Mouse (Mus musculus) ES-E14 (cell line): ENCODE results near the gene Ablim1. TPM values are rescaled to one million over a fixed set of nuclear protein-coding genes. Genes with fewer than 3 reads are reported as not detected.
A peak's percentile ranks its signal among the peaks of the same experiment; 100 is the strongest.

Source experiments
- DNase-seq: peaks from one replicate; pipeline ENCODE4 v3.0.0-alpha.2; 2013; ENCODE audit warnings: low read depth, low spot score
- H3K27ac ChIP-seq: 2 replicates; pipeline ENCODE4 v1.5.1; 2012; ENCODE audit warnings: low read depth, mild to moderate bottlenecking, low read length, moderate library complexity, mixed read lengths; ENCODE audit not compliant: poor library complexity, insufficient read depth, severe bottlenecking
- H3K36me3 ChIP-seq: 2 replicates; pipeline ENCODE4 v1.6.1; 2012; ENCODE audit warnings: mild to moderate bottlenecking, low read length, moderate library complexity, mixed read lengths; ENCODE audit not compliant: control insufficient read depth, poor library complexity, insufficient read depth, severe bottlenecking
- H3K4me1 ChIP-seq, 2 experiments: fragments of 150-350 bp in 1 of 2; sonication (generic) in 1 of 2; 2 replicates each; pipeline ENCODE4 v1.6.1; 2012; ENCODE audit warnings: low read length in 2 of 2, mild to moderate bottlenecking in 1 of 2, mixed read lengths in 1 of 2; ENCODE audit not compliant: control insufficient read depth in 2 of 2, insufficient read depth in 2 of 2, poor library complexity in 1 of 2
- H3K4me3 ChIP-seq, 2 experiments: fragments of 150-350 bp in 1 of 2; sonication (generic) in 1 of 2; 2 replicates each; pipeline ENCODE4 v1.5.1; 2012; ENCODE audit warnings: low read length in 2 of 2, low read depth in 1 of 2, mild to moderate bottlenecking in 1 of 2, mixed read lengths in 1 of 2; ENCODE audit not compliant: insufficient read depth in 1 of 2, poor library complexity in 1 of 2, severe bottlenecking in 1 of 2
- H3K9ac ChIP-seq: 2 replicates; pipeline ENCODE4 v1.6.1; 2012; ENCODE audit warnings: low read depth, mild to moderate bottlenecking, low read length, mixed read lengths; ENCODE audit not compliant: poor library complexity, insufficient read depth, severe bottlenecking
- H3K9me3 ChIP-seq: fragments of 150-350 bp; sonication (generic); 2 replicates; pipeline ENCODE4 v1.6.1; 2012; ENCODE audit warnings: low read depth, mild to moderate bottlenecking, low read length; ENCODE audit not compliant: control insufficient read depth, insufficient read depth
- CHD2 ChIP-seq: IDR thresholded peaks from 2 replicates; pipeline ENCODE4 v1.6.1; 2014; ENCODE audit warnings: mild to moderate bottlenecking, low read depth, low read length, inconsistent platforms
- HCFC1 ChIP-seq: IDR thresholded peaks from 2 replicates; pipeline ENCODE4 v1.6.1; 2012; ENCODE audit warnings: low read length, inconsistent platforms, borderline replicate concordance; ENCODE audit not compliant: insufficient read depth
- MAFK ChIP-seq: IDR thresholded peaks from 2 replicates; pipeline ENCODE4 v1.6.1; 2014; ENCODE audit warnings: mild to moderate bottlenecking, low read depth, low read length, inconsistent platforms; ENCODE audit not compliant: insufficient read depth
- ZC3H11A ChIP-seq: IDR thresholded peaks from 2 replicates; pipeline ENCODE4 v1.6.1; 2012; ENCODE audit warnings: low read depth, mild to moderate bottlenecking, inconsistent platforms, low read length, borderline replicate concordance
- ZNF384 ChIP-seq: IDR thresholded peaks from 2 replicates; pipeline ENCODE4 v1.6.1; 2012; ENCODE audit warnings: low read depth, low read length, inconsistent platforms
- in situ Hi-C, 2 experiments: fragments of 600-800 bp; cut with MboI; formaldehyde crosslinking; loops; one replicate each; pipeline ENCODE4 v1.15.1; 2025; ENCODE audit warnings: low sequenced_read_pairs in 2 of 2, inconsistent platforms in 1 of 2; ENCODE audit not compliant: unreplicated experiment in 2 of 2
- total RNA-seq: library from RNA; depleted of rRNA; stranded (reverse); fragments of 300-350 nt; gene quantifications from 2 replicates; pipeline ENCODE4 v1.2.3, GENCODE M21; 2012

Gene Ablim1
- total RNA-seq, 1 experiment, result 5.4 TPM

- in situ Hi-C loops, result no loop called here
- H3K9me3 ChIP-seq, result no peaks in the 10 kb centered on the region
- no peak for DNase-seq
- no peak for TF ChIP-seq CHD2
- no peak overlapping the region for H3K27ac ChIP-seq
- no peak overlapping the region for H3K4me3 ChIP-seq
- H3K9ac ChIP-seq, result no peak overlapping the region
- peaks cover 0 to 3% of the 10 kb centered on the region in 2 experiments; a peak in 1 of 4 replicates for H3K4me1 ChIP-seq
- H3K36me3 ChIP-seq, result no peaks in the 10 kb centered on the region
Measured at GRCm38 (mm10) chr19:57175077-57175476, 139.6 kb downstream of the Ablim1 start.

GRCm38 (mm10) chr19:57174541-57174940 is 140.2 kb downstream of the Ablim1 start:
- Histone ChIP-seq H3K9me3 (no peaks in the 10 kb centered on the region), H3K36me3 (no peaks in the 10 kb centered on the region), H3K4me3 (no peak overlapping the region), H3K4me1 (peaks cover 0 to 2% of the 10 kb centered on the region in 2 experiments; a peak in 1 of 4 replicates), H3K27ac (no peak overlapping the region), H3K9ac (no peak overlapping the region)
- in situ Hi-C loops, result loop anchor here (25.0 kb wide), 1 partner anchor 463 kb away; no protein-coding TSS in a partner anchor
- TF ChIP-seq MAFK (no peak), ZC3H11A (no peak), CHD2 (no peak), HCFC1 (no peak), ZNF384 (no peak)
- DNase-seq, result no peak

- in situ Hi-C loops, result loop anchor here (25.0 kb wide), 1 partner anchor 463 kb away; no protein-coding TSS in a partner anchor
- H3K4me1 ChIP-seq, result peaks cover 0 to 2% of the 10 kb centered on the region in 2 experiments; a peak in 1 of 4 replicates
- no peak for DNase-seq
- H3K27ac ChIP-seq, result no peak overlapping the region
- H3K9ac ChIP-seq, result no peak overlapping the region
- no peak overlapping the region for H3K4me3 ChIP-seq
- H3K9me3 ChIP-seq, result no peaks in the 10 kb centered on the region
- no peak for TF ChIP-seq ZNF384
- TF ChIP-seq HCFC1, result no peak
- TF ChIP-seq MAFK, result peak; percentile 98
- no peak for TF ChIP-seq CHD2
- no peak for TF ChIP-seq ZC3H11A
- no peaks in the 10 kb centered on the region for H3K36me3 ChIP-seq
Measured at GRCm38 (mm10) chr19:57174045-57174444, 140.7 kb downstream of the Ablim1 start.

DNA sequence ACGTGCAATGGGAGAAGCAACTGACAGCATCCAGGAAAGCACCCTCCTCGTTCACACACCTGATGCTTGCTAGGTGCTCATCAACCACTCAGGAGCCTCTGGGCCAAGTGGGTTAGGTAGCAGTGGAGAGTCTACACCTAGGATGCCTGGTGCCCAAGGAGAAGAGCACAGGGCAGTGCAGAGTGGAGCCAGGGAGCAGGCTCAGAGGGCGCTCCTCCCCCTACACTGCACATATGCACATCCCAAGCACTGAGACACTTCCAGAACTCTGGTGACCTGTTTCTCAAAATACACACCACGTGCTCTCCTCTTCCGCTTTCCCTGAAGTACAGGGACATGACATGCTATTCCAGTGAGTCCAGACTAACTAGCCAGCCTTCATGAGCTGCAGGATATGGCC is 142.4 kb downstream of the Ablim1 start:
- no peaks in the 10 kb centered on the region for H3K9me3 ChIP-seq
- H3K36me3 ChIP-seq, result no peaks in the 10 kb centered on the region
- TF ChIP-seq ZNF384 (no peak), HCFC1 (no peak), CHD2 (no peak), ZC3H11A (no peak), MAFK (no peak)
- H3K4me1 ChIP-seq, result peaks cover 0 to 2% of the 10 kb centered on the region in 2 experiments; a peak in 1 of 4 replicates
- H3K27ac ChIP-seq, result no peak overlapping the region
- H3K9ac ChIP-seq, result no peak overlapping the region
- in situ Hi-C loops, result loop anchor here (25.0 kb wide), 1 partner anchor 465 kb away; no protein-coding TSS in a partner anchor
- no peak for DNase-seq
- H3K4me3 ChIP-seq, result no peak overlapping the region

GRCm38 (mm10) chr19:57170880-57171279 is 143.8 kb downstream of the Ablim1 start:
- Histone ChIP-seq H3K4me1 (peaks cover 0 to 2% of the 10 kb centered on the region in 2 experiments; a peak in 1 of 4 replicates), H3K27ac (no peak overlapping the region), H3K36me3 (no peaks in the 10 kb centered on the region), H3K9ac (no peak overlapping the region), H3K4me3 (no peak overlapping the region), H3K9me3 (no peaks in the 10 kb centered on the region)
- DNase-seq, result no peak
- no peak for TF ChIP-seq ZC3H11A
- TF ChIP-seq HCFC1, result no peak
- TF ChIP-seq MAFK, result no peak
- TF ChIP-seq ZNF384, result no peak
- TF ChIP-seq CHD2, result no peak
- in situ Hi-C loops, result loop anchor here (25.0 kb wide), 1 partner anchor 466 kb away; no protein-coding TSS in a partner anchor
